Mouse (Mus musculus): ENCODE data around the gene Cenpp. TPM values are rescaled to one million over a fixed set of nuclear protein-coding genes. Genes with fewer than 3 reads are reported as not detected.

The Cenpp gene
- total and polyA plus RNA-seq, 2 experiments from 2014 or later: 2.1 to 16.2 TPM

DNA sequence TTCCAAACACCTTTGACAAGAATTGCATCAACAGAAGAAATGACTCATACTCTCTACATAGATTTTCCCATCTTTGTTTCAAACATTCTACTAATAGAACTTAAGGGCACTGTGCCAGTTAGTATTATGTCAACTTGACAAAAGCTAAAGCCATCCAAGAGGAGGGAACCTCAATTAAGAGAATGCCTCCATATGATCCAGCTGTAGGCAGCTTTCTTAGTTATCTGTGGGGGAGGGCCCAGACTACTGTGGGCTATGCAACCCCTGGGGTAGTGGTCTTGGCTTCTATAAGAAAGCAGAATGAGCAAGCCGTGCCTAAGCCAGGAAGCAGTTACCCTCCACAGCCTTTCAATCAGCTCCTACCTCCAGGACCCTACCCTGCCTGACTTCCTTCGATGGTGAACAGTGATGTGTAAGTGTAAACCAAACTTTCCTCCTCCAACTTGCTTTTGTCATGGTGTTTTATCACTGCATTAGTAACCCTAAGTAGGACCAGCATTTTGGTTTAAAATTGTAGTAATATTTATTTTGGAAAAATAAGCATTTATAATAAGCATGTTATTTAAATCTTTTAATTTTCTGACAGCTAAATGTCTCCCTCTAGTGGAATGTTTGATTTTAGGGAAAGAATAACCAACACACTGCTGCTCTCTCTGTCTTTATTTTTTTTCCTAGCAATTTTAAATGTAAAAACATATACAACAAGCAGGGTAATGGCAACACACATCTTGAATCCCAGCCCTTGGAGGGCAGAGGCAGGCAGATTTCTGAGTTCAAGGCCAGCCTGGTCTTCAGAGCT, 7.7 kb downstream of the Cenpp start:
- peak; percentile 61 for TF ChIP-seq CTCF (IDR thresholded peaks at IDR 0.05; ENCODE audit: low read depth)
- TF ChIP-seq EP300 (IDR thresholded peaks at IDR 0.05; ENCODE audit: low read depth): no peak
- Histone ChIP-seq H3K4me1 (ENCODE audit: control insufficient read depth, insufficient read depth) (0 out of 2 replicates have a peak, but pooled peaks cover 3% of the 10 kb centered on the region), H3K9ac (replicated peaks; ENCODE audit: low read depth, low read length) (no peak overlapping the region), H3K4me3 (ENCODE audit: low read depth, low read length) (no peak overlapping the region), H3K36me3 (replicated peaks; ENCODE audit: control insufficient read depth, insufficient read depth, low read length) (no peaks in the 10 kb centered on the region), H3K9me3 (replicated peaks; ENCODE audit: control insufficient read depth, low read length) (no peaks in the 10 kb centered on the region), H3K27me3 (ENCODE audit: control insufficient read depth, insufficient read depth, low read length) (no peaks in the 10 kb centered on the region), H3K27ac (ENCODE audit: low read depth) (peak overlapping the region; percentile 66; the same call in 1 of the 2 replicates), H3K4me2 (ENCODE audit: low read depth, low read length) (no peak overlapping the region)
- DNase-seq (ENCODE audit: low spot score): peak; percentile 52
- peak; percentile 36; the same call in 1 of the 2 replicates for ATAC-seq (ENCODE audit: insufficient read depth, low read depth)
- 50% methylated on average over 2 of the region's 2 CpGs for WGBS

DNA sequence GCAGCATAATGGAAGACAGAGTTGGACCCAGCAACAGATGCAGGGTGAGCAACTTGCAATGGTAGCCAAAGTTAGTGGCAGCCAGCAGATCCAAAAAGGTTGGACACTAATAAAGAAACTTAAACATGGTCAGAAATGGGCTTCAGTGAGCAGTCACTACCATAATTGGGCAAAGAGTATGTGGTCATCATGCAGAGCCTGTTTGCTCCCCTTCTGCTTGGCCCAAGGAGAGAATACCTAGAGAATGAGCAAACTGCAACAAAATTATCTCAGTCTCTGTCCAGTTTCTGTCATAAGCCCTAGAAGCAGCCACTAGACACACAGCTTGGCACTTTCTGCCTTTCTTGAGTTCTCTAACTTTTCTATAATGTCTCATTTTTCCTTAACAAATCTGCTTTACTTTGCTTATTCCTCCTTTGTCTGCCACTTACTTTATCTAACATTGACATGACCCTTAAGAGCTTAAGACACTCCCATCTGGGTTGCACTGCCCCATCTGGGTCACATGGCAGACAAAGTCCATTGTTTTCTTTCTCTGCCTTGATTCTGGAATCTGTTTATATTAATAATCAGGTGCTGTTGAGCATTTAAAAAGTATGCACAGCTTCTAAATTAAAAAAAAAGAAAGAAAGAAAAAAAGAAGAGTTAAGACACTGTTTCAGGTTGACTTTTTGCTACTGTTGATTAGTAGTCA, 8.8 kb downstream of the Cenpp start:
- Histone ChIP-seq H3K4me1 (ENCODE audit: control insufficient read depth, insufficient read depth) (0 out of 2 replicates have a peak, but pooled peaks cover 3% of the 10 kb centered on the region), H3K4me3 (ENCODE audit: low read depth, low read length) (no peak overlapping the region), H3K36me3 (replicated peaks; ENCODE audit: control insufficient read depth, insufficient read depth, low read length) (no peaks in the 10 kb centered on the region; the same call in 1 of the 2 replicates), H3K27me3 (ENCODE audit: control insufficient read depth, insufficient read depth, low read length) (no peaks in the 10 kb centered on the region), H3K9me3 (replicated peaks; ENCODE audit: control insufficient read depth, low read length) (no peaks in the 10 kb centered on the region), H3K4me2 (ENCODE audit: low read depth, low read length) (no peak overlapping the region), H3K27ac (ENCODE audit: low read depth) (peak overlapping the region; percentile 25; the same call in 1 of the 2 replicates), H3K9ac (replicated peaks; ENCODE audit: low read depth, low read length) (no peak overlapping the region)
- TF ChIP-seq EP300 (IDR thresholded peaks at IDR 0.05; ENCODE audit: low read depth): no peak
- DNase-seq (ENCODE audit: low spot score): no peak
- no peak for ATAC-seq (ENCODE audit: insufficient read depth, low read depth)

DNA sequence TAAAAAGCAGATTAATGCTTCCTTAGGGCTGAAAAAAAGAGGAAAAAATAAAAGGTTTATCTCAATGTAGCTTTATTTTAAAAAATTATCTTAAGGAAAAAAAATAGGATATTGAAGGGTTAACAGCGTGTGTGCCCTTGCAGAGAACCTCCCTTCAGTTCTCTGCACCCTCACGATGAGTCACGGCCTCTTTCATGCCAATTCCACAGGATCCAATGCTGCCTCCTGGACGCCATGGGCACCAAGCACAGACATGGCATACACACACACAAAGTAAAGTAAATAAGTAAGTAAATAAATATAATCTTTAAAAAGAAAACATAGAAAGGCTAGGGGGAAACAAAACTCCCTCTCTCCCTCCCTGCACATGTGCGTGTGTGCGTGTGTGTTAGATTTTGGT, 9.9 kb downstream of the Cenpp start:
- Histone ChIP-seq H3K9ac (replicated peaks; ENCODE audit: low read depth, low read length) (no peak overlapping the region), H3K4me3 (ENCODE audit: low read depth, low read length) (no peak overlapping the region), H3K9me3 (replicated peaks; ENCODE audit: control insufficient read depth, low read length) (no peaks in the 10 kb centered on the region), H3K4me1 (ENCODE audit: control insufficient read depth, insufficient read depth) (0 out of 2 replicates have a peak, but pooled peaks cover 3% of the 10 kb centered on the region), H3K27me3 (ENCODE audit: control insufficient read depth, insufficient read depth, low read length) (no peaks in the 10 kb centered on the region), H3K36me3 (replicated peaks; ENCODE audit: control insufficient read depth, insufficient read depth, low read length) (no peaks in the 10 kb centered on the region; the same call in 1 of the 2 replicates), H3K4me2 (ENCODE audit: low read depth, low read length) (no peak overlapping the region), H3K27ac (ENCODE audit: low read depth) (no peak overlapping the region)
- WGBS: 68% methylated on average over 6 of the region's 6 CpGs
- TF ChIP-seq CTCF (IDR thresholded peaks at IDR 0.05; ENCODE audit: low read depth) (no peak), EP300 (IDR thresholded peaks at IDR 0.05; ENCODE audit: low read depth) (no peak)
- no peak for ATAC-seq (ENCODE audit: insufficient read depth, low read depth)
- DNase-seq (ENCODE audit: low spot score): no peak

DNA sequence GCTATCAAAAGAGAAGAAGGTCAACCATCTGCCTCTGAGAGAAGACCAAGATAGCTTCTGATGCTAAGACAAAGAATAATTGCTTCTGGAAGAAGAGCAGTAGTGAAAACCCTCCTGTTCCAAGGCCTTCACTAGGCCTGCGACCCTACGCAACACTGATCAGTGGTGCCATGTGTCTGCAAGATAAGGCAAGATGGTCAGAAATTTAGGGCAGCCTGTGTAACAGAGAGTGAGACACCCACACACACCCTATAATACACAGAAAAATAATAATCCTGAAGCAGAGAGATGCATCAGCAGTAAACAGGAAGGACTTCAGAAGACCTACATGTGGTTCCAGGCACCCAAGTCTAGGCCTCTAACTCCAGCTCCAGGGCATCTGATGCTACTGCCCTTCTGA, 12.6 kb downstream of the Cenpp start:
- no peaks in the 10 kb centered on the region; the same call in 1 of the 2 replicates for H3K36me3 ChIP-seq (replicated peaks; ENCODE audit: control insufficient read depth, insufficient read depth, low read length)
- H3K9me3 ChIP-seq (replicated peaks; ENCODE audit: control insufficient read depth, low read length): no peaks in the 10 kb centered on the region
- H3K27me3 ChIP-seq (ENCODE audit: control insufficient read depth, insufficient read depth, low read length): no peaks in the 10 kb centered on the region
- no peak overlapping the region for H3K27ac ChIP-seq (ENCODE audit: low read depth)
- no peak for DNase-seq (ENCODE audit: low spot score)
- H3K4me1 ChIP-seq (ENCODE audit: control insufficient read depth, insufficient read depth): 0 out of 2 replicates have a peak, but pooled peaks cover 3% of the 10 kb centered on the region
- 94% methylated on average over 2 of the region's 2 CpGs for WGBS
- ATAC-seq (ENCODE audit: insufficient read depth, low read depth): no peak
- no peak overlapping the region for H3K4me3 ChIP-seq (ENCODE audit: low read depth, low read length)
- H3K4me2 ChIP-seq (ENCODE audit: low read depth, low read length): no peak overlapping the region
- TF ChIP-seq EP300 (IDR thresholded peaks at IDR 0.05; ENCODE audit: low read depth) (no peak), CTCF (IDR thresholded peaks at IDR 0.05; ENCODE audit: low read depth) (no peak)
- H3K9ac ChIP-seq (replicated peaks; ENCODE audit: low read depth, low read length): no peak overlapping the region

DNA sequence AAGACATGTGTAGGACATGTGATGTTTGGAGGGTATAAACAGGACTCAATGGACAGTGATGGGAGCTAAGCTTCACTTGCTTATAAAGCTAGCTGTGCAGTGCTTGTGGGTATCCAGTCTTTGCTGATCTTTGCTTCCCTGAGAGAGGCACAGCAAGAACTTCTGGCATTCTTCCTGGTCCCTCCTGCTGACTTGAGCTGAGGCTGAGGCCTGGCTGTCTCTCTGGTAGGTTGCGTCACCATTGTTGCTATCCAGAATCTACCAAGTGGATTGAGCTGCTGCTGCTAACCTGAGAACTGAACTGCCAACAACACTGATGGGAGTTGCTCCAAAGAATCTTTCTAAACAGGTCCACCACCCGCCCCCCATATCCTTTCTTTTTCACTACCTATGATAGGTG, 23.5 kb downstream of the Cenpp start:
- H3K9ac ChIP-seq (replicated peaks; ENCODE audit: low read depth, low read length): no peak overlapping the region
- DNase-seq (ENCODE audit: low spot score) (no peak), ATAC-seq (ENCODE audit: insufficient read depth, low read depth) (no peak)
- whole genome bisulfite sequencing: 78% methylated on average over 2 of the region's 2 CpGs
- H3K4me3 ChIP-seq (ENCODE audit: low read depth, low read length): no peak overlapping the region
- H3K27me3 ChIP-seq (ENCODE audit: control insufficient read depth, insufficient read depth, low read length): no peaks in the 10 kb centered on the region
- H3K27ac ChIP-seq (ENCODE audit: low read depth): no peak overlapping the region
- H3K4me2 ChIP-seq (ENCODE audit: low read depth, low read length): no peak overlapping the region
- H3K4me1 ChIP-seq (ENCODE audit: control insufficient read depth, insufficient read depth): no peaks in the 10 kb centered on the region
- TF ChIP-seq CTCF (IDR thresholded peaks at IDR 0.05; ENCODE audit: low read depth) (no peak), EP300 (IDR thresholded peaks at IDR 0.05; ENCODE audit: low read depth) (no peak)
- no peaks in the 10 kb centered on the region for H3K9me3 ChIP-seq (replicated peaks; ENCODE audit: control insufficient read depth, low read length)
- 0 out of 2 replicates have a peak, but pooled peaks cover 3% of the 10 kb centered on the region for H3K36me3 ChIP-seq (replicated peaks; ENCODE audit: control insufficient read depth, insufficient read depth, low read length)
